Mouse (Mus musculus) heart, postnatal 0 days (tissue): ENCODE measurements around the gene Rras. TPM values are rescaled to one million over a fixed set of nuclear protein-coding genes. Genes with fewer than 3 reads are reported as not detected.
"Not testable (repeated sequence)": the region's sequence is repeated elsewhere in the genome, so short reads cannot be mapped to it uniquely, and the experiment has no call there.

Source experiments
- ATAC-seq: fragments of 200-750 bp; cut with Nextera tagmentation; 2 replicates; pipeline ENCODE4 v1.8.0; 2017; ENCODE audit warnings: low read depth, moderate number of reproducible peaks, moderate library complexity; ENCODE audit not compliant: insufficient read depth
- DNase-seq: peaks from one replicate; pipeline ENCODE4 v3.0.0-alpha.2; 2016; ENCODE audit warnings: low spot score
- H3K27ac ChIP-seq: fragments of 300-500 bp; sonication (generic); 2 replicates; pipeline ENCODE4 v1.5.1; 2014; ENCODE audit warnings: low read depth, mild to moderate bottlenecking
- H3K27me3 ChIP-seq: fragments of 300-500 bp; sonication (generic); 2 replicates; pipeline ENCODE4 v1.6.1; 2014; ENCODE audit warnings: low read length, mixed read lengths; ENCODE audit not compliant: control insufficient read depth, insufficient read depth
- H3K36me3 ChIP-seq: fragments of 300-500 bp; sonication (generic); replicated peaks from 2 replicates; pipeline ENCODE4 v1.6.1; 2014; ENCODE audit warnings: low read length, mixed read lengths; ENCODE audit not compliant: control insufficient read depth, insufficient read depth
- H3K4me1 ChIP-seq: fragments of 300-500 bp; sonication (generic); 2 replicates; pipeline ENCODE4 v1.6.1; 2014; ENCODE audit warnings: antibody characterized with exemption; ENCODE audit not compliant: control insufficient read depth, insufficient read depth
- H3K4me2 ChIP-seq: fragments of 300-500 bp; sonication (generic); 2 replicates; pipeline ENCODE4 v1.6.1; 2014; ENCODE audit warnings: low read depth, mild to moderate bottlenecking, low read length, moderate library complexity
- H3K4me3 ChIP-seq: fragments of 300-500 bp; sonication (generic); 2 replicates; pipeline ENCODE4 v1.5.1; 2014; ENCODE audit warnings: low read depth, low read length
- H3K9ac ChIP-seq: fragments of 300-500 bp; sonication (generic); replicated peaks from 2 replicates; pipeline ENCODE4 v1.6.1; 2014; ENCODE audit warnings: low read depth, low read length, mixed read lengths
- H3K9me3 ChIP-seq: fragments of 300-500 bp; sonication (generic); replicated peaks from 2 replicates; pipeline ENCODE4 v1.6.1; 2016; ENCODE audit warnings: low read length; ENCODE audit not compliant: control insufficient read depth
- CTCF ChIP-seq: IDR thresholded peaks from 2 replicates; pipeline ENCODE4 v1.5.1; 2016; ENCODE audit warnings: antibody characterized with exemption, control low read depth, low read depth
- EP300 ChIP-seq: IDR thresholded peaks from 2 replicates; pipeline ENCODE4 v1.6.1; 2016; ENCODE audit warnings: antibody characterized with exemption, low read depth
- WGBS: fragments of 180-500 bp; shearing (Covaris S2); extraction: QIAGEN DNeasy Blood & Tissue Kit; methylation state at CpG from one replicate; pipeline ENCODE4 v1.1.7; 2014; 5-methylcytosine and 5-hydroxymethylcytosine counted together
- polyA plus RNA-seq: library from polyadenylated mRNA; unstranded; fragments of >200 nt; fragmentation: Nextera tagmentation; extraction: Ambion mirVana; gene quantifications from 2 replicates; pipeline ENCODE4 v1.2.1, GENCODE M21; 2015
- total RNA-seq: library from RNA; depleted of rRNA; stranded (reverse); fragments of >200 nt; gene quantifications from 2 replicates; pipeline ENCODE4 v1.2.3, GENCODE M21; 2014; ENCODE audit warnings: low replicate concordance

Gene Rras
- total and polyA plus RNA-seq, 2 experiments from 2014 or later: 38.4 to 85.7 TPM

DNA sequence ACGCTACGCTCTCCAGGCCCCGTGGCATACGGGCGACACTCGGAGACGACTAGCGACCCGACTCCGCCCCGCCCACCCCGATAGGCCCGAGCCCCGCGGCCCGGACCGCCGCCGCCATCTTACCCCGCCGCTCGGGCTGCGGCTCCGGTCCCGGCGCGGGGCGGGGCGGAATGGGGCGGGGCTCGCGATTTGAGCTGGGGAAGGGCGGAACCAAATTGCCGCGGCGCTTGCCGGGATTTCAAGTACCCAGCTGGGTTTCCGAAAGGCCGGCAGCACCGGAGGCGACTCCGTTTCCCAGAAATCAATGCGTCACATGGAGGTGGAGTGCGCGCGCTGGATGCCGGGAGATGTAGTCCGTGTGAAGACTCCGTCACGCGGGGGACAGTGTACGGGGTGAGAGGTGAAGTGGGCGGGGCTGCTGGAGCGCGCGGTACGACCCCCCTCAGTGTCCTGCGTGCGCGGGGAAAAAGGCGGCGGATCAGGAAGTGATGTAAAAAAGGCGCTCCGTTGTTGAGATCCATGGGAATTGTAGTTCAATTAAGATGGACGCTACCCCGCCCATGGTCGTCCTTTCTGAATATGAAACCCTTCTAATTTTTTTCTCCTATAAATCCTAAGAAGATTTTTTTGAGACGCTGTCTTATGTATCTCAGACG lies 1.7 kb upstream of the Rras start, which contains the start of gene Scaf1:
Scaf1 (minus strand) TSS at position 407 of the 656 bp plus-strand sequence.
- H3K4me2 ChIP-seq: peak within 1 kb of the TSS; percentile 85
- TF ChIP-seq CTCF (no peak), EP300 (peak; percentile 59; the same call in 1 of the 2 replicates)
- ATAC-seq (peak; percentile 81), DNase-seq (peak; percentile 100)
- H3K27ac ChIP-seq: peak within 1 kb of the TSS; percentile 100
- peaks cover 34% of the 10 kb centered on the region for H3K36me3 ChIP-seq
- no peaks in the 10 kb centered on the region for H3K27me3 ChIP-seq
- peak within 1 kb of the TSS; percentile 96 for H3K9ac ChIP-seq
- H3K4me1 ChIP-seq: peaks cover 9% of the 10 kb centered on the region
- WGBS: under 1% methylated on average over 68 of the region's 69 CpGs
- peak within 1 kb of the TSS; percentile 95 for H3K4me3 ChIP-seq
- no peaks in the 10 kb centered on the region for H3K9me3 ChIP-seq

DNA sequence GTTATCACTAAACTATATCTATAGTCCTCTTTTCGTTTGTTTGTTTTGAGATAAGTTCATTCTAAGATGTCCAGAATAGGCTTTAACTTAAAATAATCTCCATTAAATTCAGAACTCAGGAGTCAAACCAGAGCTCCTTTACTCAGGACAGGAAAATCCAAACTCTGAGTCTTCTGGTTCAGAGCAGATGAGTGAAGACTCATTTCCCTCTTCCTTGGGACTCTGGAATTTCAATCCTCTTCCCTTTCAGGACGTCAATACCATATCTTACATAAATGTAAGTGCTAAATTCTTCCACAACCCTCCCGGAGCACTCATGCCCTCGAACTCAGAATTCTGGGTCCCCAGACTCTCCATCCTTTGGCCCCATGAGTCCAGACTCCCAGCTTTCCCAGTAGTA lies 1.0 kb upstream of the Rras start:
- H3K27me3 ChIP-seq: no peaks in the 10 kb centered on the region
- TF ChIP-seq CTCF (no peak), EP300 (no peak)
- peak overlapping the region; percentile 85 for H3K4me2 ChIP-seq
- DNase-seq: no peak
- H3K4me1 ChIP-seq: peaks cover 9% of the 10 kb centered on the region
- peak overlapping the region; percentile 84 for H3K9ac ChIP-seq
- WGBS: 0% methylated on average over 4 of the region's 4 CpGs
- H3K9me3 ChIP-seq: no peaks in the 10 kb centered on the region
- H3K27ac ChIP-seq: peak overlapping the region; percentile 100
- H3K36me3 ChIP-seq: peaks cover 33% of the 10 kb centered on the region
- peak overlapping the region; percentile 95 for H3K4me3 ChIP-seq
- ATAC-seq: no peak

DNA sequence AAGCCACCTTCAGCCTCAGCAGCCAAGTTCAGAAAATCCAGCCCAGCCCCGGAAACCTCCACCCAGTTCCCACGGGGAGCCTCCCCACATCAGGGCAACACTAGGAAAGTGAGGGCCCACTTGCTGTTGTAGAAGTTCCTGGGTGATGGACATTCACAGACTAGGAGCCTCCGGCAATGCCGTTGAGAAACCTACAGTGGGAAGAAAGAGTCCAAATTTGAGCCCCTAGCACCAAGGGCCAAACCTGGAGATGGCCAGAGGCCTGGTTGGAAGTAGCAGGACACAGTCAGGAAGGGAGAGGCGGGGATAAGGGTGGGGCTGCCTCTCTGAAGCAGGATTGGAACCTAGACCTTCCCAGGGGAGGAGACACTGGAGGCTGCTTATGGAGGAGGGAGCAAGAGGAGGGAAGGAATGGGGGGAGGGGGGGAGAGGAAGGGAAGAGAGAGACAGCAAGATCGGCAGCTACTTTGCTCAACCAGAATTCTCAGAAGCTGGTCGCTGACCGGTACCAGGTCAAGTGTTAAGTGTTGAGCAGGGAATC lies 1.3 kb downstream of the Rras start:
- WGBS: 26% methylated on average over 8 of the region's 8 CpGs
- peak overlapping the region; percentile 100 for H3K27ac ChIP-seq
- ATAC-seq: no peak

DNA sequence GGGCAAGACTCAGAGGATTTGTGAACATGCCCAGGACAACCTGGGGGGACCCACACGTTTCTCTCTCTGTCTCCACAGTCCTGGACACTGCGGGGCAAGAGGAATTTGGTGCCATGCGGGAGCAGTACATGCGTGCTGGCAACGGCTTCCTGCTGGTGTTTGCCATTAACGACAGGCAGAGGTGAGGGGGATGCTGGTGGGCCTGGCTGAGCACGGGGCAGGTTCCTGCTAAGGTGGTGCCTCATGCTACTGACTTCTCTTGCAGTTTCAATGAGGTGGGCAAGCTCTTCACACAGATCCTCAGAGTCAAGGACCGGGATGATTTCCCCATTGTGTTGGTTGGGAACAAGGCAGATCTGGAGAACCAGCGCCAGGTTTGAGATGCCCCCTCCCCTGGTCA lies 2.5 kb downstream of the Rras start:
- Histone ChIP-seq H3K4me3 (no peak overlapping the region), H3K4me1 (no peaks in the 10 kb centered on the region), H3K27ac (0 out of 2 replicates have a peak overlapping the region, but pooled peaks have one; percentile 100), H3K4me2 (no peak overlapping the region), H3K9ac (no peak overlapping the region), H3K9me3 (no peaks in the 10 kb centered on the region), H3K27me3 (no peaks in the 10 kb centered on the region), H3K36me3 (peaks cover 16% of the 10 kb centered on the region)
- WGBS: 72% methylated on average over 9 of the region's 9 CpGs
- TF ChIP-seq CTCF: no peak
- no peak for TF ChIP-seq EP300
- DNase-seq (no peak), ATAC-seq (no peak)

More for the DNA sequence above, 1.3 kb downstream of the Rras start:
- Histone ChIP-seq H3K9me3 (no peaks in the 10 kb centered on the region), H3K4me2 (peak overlapping the region; percentile 85), H3K4me3 (peak overlapping the region; percentile 95), H3K9ac (peak overlapping the region; percentile 84), H3K27me3 (no peaks in the 10 kb centered on the region), H3K4me1 (peaks cover 9% of the 10 kb centered on the region), H3K36me3 (peaks cover 16% of the 10 kb centered on the region)
- TF ChIP-seq CTCF: no peak
- no peak for TF ChIP-seq EP300
- DNase-seq: peak; percentile 79

DNA sequence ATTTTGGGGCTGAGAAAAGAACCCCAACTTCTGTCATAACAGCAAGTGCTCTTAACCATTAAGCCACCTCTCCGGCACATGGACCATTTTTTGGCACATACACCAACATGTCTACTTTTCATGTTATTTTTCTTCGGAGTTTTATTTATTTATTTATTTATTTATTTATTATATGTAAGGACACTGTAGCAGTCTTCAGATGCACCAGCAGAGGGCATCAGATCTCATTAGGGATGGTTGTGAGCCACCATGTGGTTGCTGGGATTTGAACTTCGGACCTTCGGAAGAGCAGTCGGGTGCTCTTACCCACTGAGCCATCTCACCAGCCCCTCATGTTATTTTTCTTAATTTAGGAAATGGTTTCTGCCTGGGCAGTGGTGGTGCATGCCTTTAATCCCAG lies 6.0 kb downstream of the Rras start:
- not testable (repeated sequence) for ATAC-seq, DNase-seq, H3K4me2 ChIP-seq, H3K4me1 ChIP-seq, H3K27ac ChIP-seq, H3K9me3 ChIP-seq, H3K4me3 ChIP-seq, H3K27me3 ChIP-seq, H3K9ac ChIP-seq
- WGBS: 73% methylated on average over 5 of the region's 5 CpGs
- peak; percentile 42 for TF ChIP-seq CTCF
- peaks cover 36% of the 10 kb centered on the region for H3K36me3 ChIP-seq
